Mouse (Mus musculus) bone marrow, adult 2 months (tissue): ENCODE measurements around the gene Med26.

Experiments
- CTCF ChIP-seq: fragments of 200-500 bp; IDR thresholded peaks from 2 replicates; pipeline ENCODE4 v1.5.1; 2011; ENCODE audit warnings: low read length, control low read depth; ENCODE audit not compliant: control insufficient read depth, insufficient read depth
- POLR2A ChIP-seq: fragments of 200-500 bp; IDR thresholded peaks from 2 replicates; pipeline ENCODE4 v1.6.1; 2011; ENCODE audit warnings: low read depth, mild to moderate bottlenecking, control low read depth, low read length, borderline replicate concordance; ENCODE audit not compliant: control insufficient read depth

- TF ChIP-seq CTCF: no peak
- TF ChIP-seq POLR2A: 0 out of 2 replicates have a peak, but pooled peaks have one; percentile 35
Observed at GRCm38 (mm10) chr8:72548644-72549313, 709 bp upstream of the Med26 start.
